Mouse (Mus musculus): ENCODE measurements around the gene Rnf43.

DNA sequence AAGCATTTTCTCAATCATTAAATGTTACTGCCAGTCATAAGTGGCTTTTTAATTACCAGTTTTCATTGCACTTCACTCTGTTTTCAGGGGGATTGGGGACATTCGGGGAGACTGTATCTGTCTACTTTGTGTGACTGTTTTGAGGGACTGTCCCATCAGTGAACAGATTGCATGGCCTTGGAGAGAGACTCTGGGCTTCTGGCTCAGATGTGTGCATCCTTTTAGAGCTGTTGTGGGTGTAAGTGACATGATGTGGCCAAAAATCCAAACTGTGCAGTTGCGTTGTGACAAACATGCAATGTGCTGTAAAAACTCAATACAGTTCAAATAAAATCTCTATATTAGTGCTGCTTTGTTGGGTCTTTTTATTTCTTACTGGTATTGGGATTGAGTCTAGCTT is 46.6 kb upstream of the Rnf43 start:
- TF ChIP-seq POLR2A (IDR thresholded peaks at IDR 0.05; ENCODE audit: control insufficient read depth, extremely low read depth, insufficient read depth, low read length, poor library complexity) (no peak), CTCF (IDR thresholded peaks at IDR 0.05; ENCODE audit: borderline replicate concordance, control insufficient read depth, extremely low read depth, insufficient read depth, low read length, poor library complexity) (no peak)
